Mouse (Mus musculus) layer of hippocampus, adult 9-10 months (tissue): ENCODE measurements around the gene Cyp2t4.

Experiments
- DNase-seq: peaks from one replicate; pipeline ENCODE4 v3.0.0; 2022; ENCODE audit warnings: low spot score

The Cyp2t4 gene

DNA sequence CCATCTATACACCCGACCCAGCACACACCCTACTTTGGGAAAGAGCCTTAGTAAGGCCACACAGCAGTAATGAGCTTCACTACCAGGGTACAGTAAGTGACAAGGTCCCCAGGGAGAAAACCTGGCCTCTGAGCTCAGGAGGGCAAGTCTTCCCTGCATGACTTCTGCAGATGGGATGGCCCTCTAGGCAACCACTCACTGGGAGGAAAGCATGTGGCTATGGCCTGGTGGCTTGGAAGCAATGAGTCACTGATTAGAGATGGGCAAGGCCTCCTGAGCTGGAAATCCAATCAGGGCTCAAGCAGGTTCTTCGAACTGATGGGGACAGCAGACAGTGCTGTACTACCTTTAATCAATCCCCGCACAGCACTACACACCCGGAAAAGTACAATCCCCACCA, 8.2 kb downstream of the Cyp2t4 start:
- DNase-seq = no peak

DNA sequence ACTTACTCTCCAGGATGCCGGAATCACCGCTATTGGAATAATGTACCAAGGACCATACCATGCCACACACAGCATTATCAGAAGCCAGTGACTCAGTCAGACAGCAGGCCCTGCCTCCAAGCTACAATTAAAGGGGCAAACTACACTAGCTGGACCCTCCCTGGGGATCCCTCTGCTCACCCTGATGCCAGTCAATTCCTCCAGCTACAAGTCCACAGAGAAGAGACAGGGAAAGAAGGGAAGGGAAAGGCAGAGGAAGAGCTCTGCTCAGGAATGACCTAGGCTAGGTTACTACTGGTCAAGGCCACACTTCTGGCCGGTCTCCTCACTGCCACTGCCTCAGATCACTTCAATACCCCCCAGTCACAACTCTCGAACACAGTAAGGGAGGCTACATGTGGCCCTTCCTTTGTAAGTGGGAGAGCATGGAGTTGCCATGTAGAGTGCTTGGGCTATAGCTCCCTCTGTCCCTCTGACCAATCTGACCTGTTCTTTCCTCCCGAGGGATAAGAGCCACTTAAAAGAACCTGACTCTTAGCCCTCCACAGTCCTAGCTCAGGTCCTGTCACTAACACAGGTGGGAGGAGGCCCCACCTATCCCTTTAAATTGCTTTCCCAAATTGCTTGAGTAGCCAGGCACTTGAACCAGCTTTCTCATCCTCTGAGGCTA, 9.4 kb downstream of the Cyp2t4 start:
- no peak for DNase-seq

- DNase-seq = no peak
Observed at GRCm38 (mm10) chr7:27163450-27163805, 9.9 kb downstream of the Cyp2t4 start.

GRCm38 (mm10) chr7:27164112-27164947, 10.8 kb downstream of the Cyp2t4 start:
- no peak for DNase-seq

DNA sequence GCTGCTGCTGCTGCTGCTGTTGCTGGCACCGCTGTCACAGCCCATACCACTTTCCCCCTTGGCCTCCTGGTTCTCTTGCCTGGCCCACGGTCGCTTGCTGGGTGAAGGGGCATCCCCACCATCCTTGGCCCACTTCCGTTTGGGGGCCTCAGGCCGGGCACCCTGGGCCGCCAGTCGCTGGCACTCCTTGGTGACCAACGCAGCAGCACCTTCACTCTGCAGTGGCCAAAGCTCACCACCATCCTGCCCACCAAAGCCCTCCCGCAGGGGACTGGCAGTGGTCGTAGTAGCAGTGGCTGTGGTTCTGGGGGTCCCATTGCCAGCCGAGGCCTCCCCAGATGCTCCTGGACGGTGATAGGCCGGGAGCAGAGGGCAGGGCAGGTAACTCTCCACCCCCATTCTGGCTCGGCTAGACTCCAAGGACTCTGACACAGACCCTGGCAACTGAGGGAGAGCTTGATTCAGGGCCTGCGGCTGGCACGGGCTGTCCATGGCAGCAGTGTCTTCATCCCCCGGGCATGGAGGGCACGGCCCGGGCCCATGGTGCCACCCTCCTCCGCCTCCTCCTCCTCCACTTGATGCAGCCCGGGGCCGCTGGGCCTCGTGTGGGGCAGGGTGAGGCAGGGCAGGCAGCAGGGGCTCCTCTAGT, 11.6 kb downstream of the Cyp2t4 start:
- DNase-seq = no peak

- no peak for DNase-seq
Observed at GRCm38 (mm10) chr7:27165696-27166095, 12.2 kb downstream of the Cyp2t4 start.

GRCm38 (mm10) chr7:27166229-27166613, 12.7 kb downstream of the Cyp2t4 start:
- no peak for DNase-seq

DNA sequence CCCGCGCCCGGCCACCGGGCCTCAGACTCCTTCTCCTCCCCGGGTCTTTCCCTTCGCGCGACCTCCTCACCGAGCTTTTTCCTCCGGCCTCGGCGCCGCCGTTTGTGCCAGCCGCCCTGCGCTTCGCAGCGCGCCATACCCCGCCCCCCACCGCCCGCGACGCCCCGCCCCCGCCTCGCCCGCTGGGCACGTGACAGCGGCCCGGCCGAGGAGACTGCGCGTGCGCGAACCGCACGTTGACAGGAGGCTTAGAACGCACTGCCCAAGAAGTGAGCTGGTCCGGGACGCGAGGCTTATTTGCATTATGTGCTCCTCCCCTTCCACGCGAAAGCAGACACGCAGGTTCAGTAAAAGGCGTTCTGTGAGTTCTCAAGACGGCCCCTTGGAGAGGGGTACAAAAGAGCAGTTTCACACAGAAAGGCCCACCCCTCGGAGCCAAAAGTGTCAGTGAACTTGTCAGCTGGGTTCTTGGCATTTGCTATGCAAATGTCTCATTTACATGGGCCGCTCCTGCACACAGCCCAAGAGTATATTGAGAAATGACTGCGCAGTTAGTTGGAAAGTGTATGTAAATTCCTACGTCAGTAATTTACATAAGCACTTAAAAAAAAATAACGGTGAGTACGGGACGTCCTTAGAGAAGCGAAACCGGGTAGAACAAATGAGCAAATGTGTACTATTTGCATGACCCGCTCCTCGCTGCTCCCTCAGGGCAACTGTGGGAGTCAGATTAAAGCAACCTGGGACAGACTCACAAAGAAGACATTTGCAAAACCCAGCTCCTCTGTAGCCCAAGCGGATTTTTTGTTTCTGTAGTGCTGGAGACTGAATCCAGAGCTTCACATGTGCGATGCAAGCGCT, 13.3 kb downstream of the Cyp2t4 start, which contains the start of gene Egln2:
Gene Egln2 (minus strand): TSS at position 189 of the 861 bp plus-strand sequence.
- DNase-seq = peak; percentile 84

- no peak for DNase-seq
Observed at GRCm38 (mm10) chr7:27167475-27168094, 14.1 kb downstream of the Cyp2t4 start.

DNA sequence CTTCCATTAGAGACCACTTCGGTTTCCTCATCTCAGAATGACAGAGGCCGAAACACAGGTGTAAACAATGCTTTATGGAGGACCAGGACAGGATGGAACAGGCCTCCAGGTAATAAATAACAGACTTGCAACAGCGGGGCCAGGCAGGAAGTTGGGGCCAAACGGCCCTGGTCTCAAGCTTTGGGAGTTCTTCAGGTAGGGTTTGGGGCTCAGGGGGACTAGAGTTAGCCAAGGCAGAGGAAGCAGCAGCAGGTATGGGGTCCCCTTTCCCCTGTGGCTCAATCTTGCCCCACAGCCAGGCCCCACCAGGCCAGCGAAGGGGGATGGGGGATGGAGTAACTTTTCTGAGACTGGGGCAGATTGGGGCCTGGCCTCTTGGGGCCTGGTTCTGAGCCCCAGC, 14.9 kb downstream of the Cyp2t4 start:
- DNase-seq = no peak

DNA sequence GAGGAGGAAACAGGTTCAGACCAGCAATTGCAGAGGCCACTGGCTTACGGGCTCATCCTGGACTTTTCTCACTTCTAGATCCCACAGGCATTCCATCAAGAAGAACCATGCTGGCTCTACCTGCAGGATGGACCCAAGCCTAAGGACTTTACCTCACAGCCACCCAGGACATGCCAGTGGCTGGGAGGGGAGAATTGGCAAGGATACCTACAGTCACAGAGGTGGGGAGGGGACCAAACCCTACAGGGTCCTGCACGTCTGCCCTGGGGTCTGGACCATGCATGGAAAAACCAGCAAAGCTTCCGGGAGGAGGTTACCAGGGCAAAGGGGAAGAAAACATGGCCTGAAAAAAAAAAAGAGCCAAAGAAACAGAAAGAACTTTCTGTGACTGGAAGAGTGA, 17.5 kb downstream of the Cyp2t4 start:
- DNase-seq = no peak

- no peak for DNase-seq
Observed at GRCm38 (mm10) chr7:27174496-27174895, 21.0 kb downstream of the Cyp2t4 start.

DNA sequence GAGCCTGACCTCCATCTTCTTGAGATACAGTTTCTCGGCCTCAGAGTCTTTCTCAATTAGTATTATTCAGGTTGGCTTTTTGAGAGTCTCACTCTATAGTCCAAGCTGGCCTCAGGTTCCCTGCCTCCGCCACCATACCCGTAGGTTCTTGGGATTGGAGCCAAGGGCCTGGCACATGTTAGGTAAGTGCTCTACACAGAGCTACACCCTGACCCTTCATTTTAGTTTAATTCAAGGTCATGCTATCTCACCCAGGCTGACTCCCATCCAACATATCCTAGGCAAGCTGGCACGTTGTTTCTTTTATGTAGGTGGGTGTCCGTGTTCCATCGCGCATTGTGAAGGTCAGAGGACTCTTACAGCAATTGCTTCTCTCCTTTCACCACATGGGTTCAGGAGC, 21.4 kb downstream of the Cyp2t4 start:
- no peak for DNase-seq

GRCm38 (mm10) chr7:27177942-27178323, 24.4 kb downstream of the Cyp2t4 start:
- DNase-seq = no peak

DNA sequence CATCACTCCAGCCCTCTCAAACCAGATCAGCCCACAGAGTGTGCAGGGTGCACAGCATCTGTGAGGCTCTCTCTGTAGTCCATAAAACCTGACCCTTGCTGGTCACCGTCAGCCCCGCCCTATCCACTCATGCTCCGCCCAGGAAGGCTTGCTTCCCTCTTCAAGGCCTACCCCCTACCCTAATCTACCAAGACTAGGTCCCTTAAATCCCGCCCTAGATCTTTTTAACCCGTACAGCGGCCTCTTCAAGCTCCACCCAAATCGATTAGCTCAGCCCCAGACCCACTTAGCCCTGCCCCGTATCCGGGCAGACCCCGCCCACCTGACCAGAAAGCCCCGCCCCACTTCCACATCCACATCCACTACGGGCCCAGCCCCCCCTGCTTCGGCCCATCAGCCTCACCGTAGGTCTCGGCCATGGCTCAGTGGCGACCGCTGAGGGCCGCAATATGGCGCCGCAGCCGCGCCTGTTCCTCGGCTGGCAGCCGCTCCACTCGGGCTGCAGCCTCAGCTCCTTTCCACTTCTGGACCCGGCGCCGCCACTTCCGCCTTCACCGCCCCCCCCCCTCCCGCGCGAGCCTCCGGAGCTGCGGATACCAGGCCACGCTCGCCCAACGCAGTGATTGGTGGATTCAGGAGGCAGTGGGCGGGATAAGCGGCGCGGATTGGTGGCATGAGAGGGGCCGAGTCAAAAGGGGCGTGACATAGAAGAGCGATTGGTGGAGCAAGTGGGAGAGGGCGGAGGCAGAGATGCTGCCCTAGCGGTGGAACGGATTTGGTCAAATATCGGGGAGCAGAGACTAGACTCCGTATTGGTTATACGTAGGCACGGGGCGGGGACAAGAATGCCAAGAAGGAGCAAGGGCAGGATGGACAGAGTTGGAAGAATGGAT, 25.1 kb downstream of the Cyp2t4 start, which contains the start of gene Rab4b:
Gene Rab4b (minus strand): TSS at position 573 of the 893 bp plus-strand sequence.
- DNase-seq = peak; percentile 99

GRCm38 (mm10) chr7:27179217-27179918, 25.9 kb downstream of the Cyp2t4 start:
- no peak for DNase-seq

GRCm38 (mm10) chr7:27180036-27180435, 26.5 kb downstream of the Cyp2t4 start:
- no peak for DNase-seq

GRCm38 (mm10) chr7:27180837-27181695, 27.6 kb downstream of the Cyp2t4 start, which contains the start of the genes Gm21983 and Mia:
Gene Gm21983 (minus strand): TSS chr7:27181086.
Gene Mia (minus strand): TSS chr7:27181157.
- DNase-seq = no peak

DNA sequence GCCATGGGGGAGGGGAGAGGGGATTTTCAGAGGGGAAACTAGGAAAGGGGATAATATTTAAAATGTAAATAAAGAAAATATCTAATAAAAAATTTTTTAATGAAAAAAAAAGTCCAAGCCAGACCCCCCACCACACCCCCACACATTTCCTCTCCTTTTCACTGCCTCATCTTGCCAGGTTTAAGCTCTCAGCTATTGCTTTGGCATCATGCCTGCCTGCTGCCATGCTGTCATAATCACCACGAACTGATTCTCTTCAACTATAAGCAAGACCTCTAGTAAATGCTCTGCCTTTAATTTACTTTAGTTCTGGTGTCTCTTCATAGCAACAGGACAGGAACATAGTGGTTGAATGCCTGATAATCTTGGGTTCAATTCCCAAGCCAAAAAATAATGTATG, 29.0 kb downstream of the Cyp2t4 start:
- DNase-seq = no peak
